Mouse (Mus musculus) skeletal muscle tissue, adult 2 months (tissue): ENCODE results near the gene Cep128.
"Not testable (repeated sequence)": the region's sequence is repeated elsewhere in the genome, so short reads cannot be mapped to it uniquely, and the experiment has no call there.

ENCODE experiments used
- DNase-seq: peaks from one replicate; pipeline ENCODE4 v3.0.0-alpha.2; 2012; ENCODE audit warnings: low read depth, low spot score

Cep128 gene

GRCm38 (mm10) chr12:91384281-91385017 is at the start of gene Cep128, which contains the start of gene Tshr:
Cep128 (minus strand) TSS chr12:91384409.
Tshr (plus strand) TSS chr12:91384563.
- DNase-seq: peak; percentile 84

GRCm38 (mm10) chr12:91427129-91427528 is 42.9 kb upstream of the Cep128 start:
- DNase-seq: no peak

- DNase-seq: no peak
Observed at GRCm38 (mm10) chr12:91426499-91426898, 42.3 kb upstream of the Cep128 start.

- DNase-seq: no peak
Observed at GRCm38 (mm10) chr12:91423125-91423820, 39.1 kb upstream of the Cep128 start.

GRCm38 (mm10) chr12:91421272-91421671 is 37.1 kb upstream of the Cep128 start:
- DNase-seq: no peak

GRCm38 (mm10) chr12:91418791-91419190 is 34.6 kb upstream of the Cep128 start:
- DNase-seq: no peak

- DNase-seq: no peak
Observed at GRCm38 (mm10) chr12:91416828-91417227, 32.6 kb upstream of the Cep128 start.

- DNase-seq: no peak
Observed at GRCm38 (mm10) chr12:91415112-91415511, 30.9 kb upstream of the Cep128 start.

- no peak for DNase-seq
Observed at GRCm38 (mm10) chr12:91412461-91413182, 28.4 kb upstream of the Cep128 start.

GRCm38 (mm10) chr12:91410306-91410705 is 26.1 kb upstream of the Cep128 start:
- DNase-seq: no peak

- no peak for DNase-seq
Observed at GRCm38 (mm10) chr12:91401049-91401352, 16.8 kb upstream of the Cep128 start.

GRCm38 (mm10) chr12:91400232-91401048 is 16.2 kb upstream of the Cep128 start:
- DNase-seq: peak; percentile 36

- DNase-seq: no peak
Observed at GRCm38 (mm10) chr12:91383516-91384264, 519 bp downstream of the Cep128 start.

- DNase-seq: no peak
Observed at GRCm38 (mm10) chr12:91369173-91369572, 15.0 kb downstream of the Cep128 start.

- no peak for DNase-seq
Observed at GRCm38 (mm10) chr12:91353783-91354182, 30.4 kb downstream of the Cep128 start.

- not testable (repeated sequence) for DNase-seq
Observed at GRCm38 (mm10) chr12:91338656-91339055, 45.6 kb downstream of the Cep128 start.

- DNase-seq: no peak
Observed at GRCm38 (mm10) chr12:91327527-91327926, 56.7 kb downstream of the Cep128 start.

- DNase-seq: no peak
Observed at GRCm38 (mm10) chr12:91326104-91326503, 58.1 kb downstream of the Cep128 start.

- peak; percentile 74 for DNase-seq
Observed at GRCm38 (mm10) chr12:91315026-91315425, 69.2 kb downstream of the Cep128 start.

GRCm38 (mm10) chr12:91313974-91314587 is 70.1 kb downstream of the Cep128 start:
- peak; percentile 27 for DNase-seq
